Mouse (Mus musculus): ENCODE measurements around the gene Map4k2.

- TF ChIP-seq CTCF (IDR thresholded peaks at IDR 0.05; ENCODE audit: low read depth, low read length) (no peak), POLR2A (IDR thresholded peaks at IDR 0.05; ENCODE audit: insufficient read depth, low read length) (no peak), EP300 (IDR thresholded peaks at IDR 0.05; ENCODE audit: insufficient read depth, low read depth, low read length) (no peak)
Observed at GRCm38 (mm10) chr19:6336920-6337319, 4.0 kb upstream of the Map4k2 start.

Data from ES-Bruce4 (cell line).